Mouse (Mus musculus) embryonic facial prominence, embryonic 12.5 days (tissue): ENCODE data around the gene Ryr3. TPM values are rescaled to one million over a fixed set of nuclear protein-coding genes. Genes with fewer than 3 reads are reported as not detected.

Experiments
- ATAC-seq: fragments of 200-750 bp; cut with Nextera tagmentation; 2 replicates; pipeline ENCODE4 v1.8.0; 2017; ENCODE audit not compliant: insufficient number of reproducible peaks, insufficient read depth, low FRiP score, low TSS enrichment
- H3K27ac ChIP-seq: fragments of 300-500 bp; sonication (generic); 2 replicates; pipeline ENCODE4 v1.5.1; 2016; ENCODE audit warnings: mild to moderate bottlenecking
- H3K27me3 ChIP-seq: fragments of 300-500 bp; sonication (generic); 2 replicates; pipeline ENCODE4 v1.6.1; 2016; ENCODE audit warnings: mild to moderate bottlenecking, moderate library complexity
- H3K36me3 ChIP-seq: fragments of 300-500 bp; sonication (generic); 2 replicates; pipeline ENCODE4 v1.6.1; 2016; ENCODE audit warnings: mild to moderate bottlenecking
- H3K4me1 ChIP-seq: fragments of 300-500 bp; sonication (generic); 2 replicates; pipeline ENCODE4 v1.6.1; 2016
- H3K4me2 ChIP-seq: fragments of 300-500 bp; sonication (generic); replicated peaks from 2 replicates; pipeline ENCODE4 v1.6.1; 2016; ENCODE audit warnings: mild to moderate bottlenecking, moderate library complexity
- H3K4me3 ChIP-seq: fragments of 300-500 bp; sonication (generic); 2 replicates; pipeline ENCODE4 v1.5.1; 2016; ENCODE audit warnings: mild to moderate bottlenecking
- H3K9ac ChIP-seq: fragments of 300-500 bp; sonication (generic); 2 replicates; pipeline ENCODE4 v1.6.1; 2016; ENCODE audit warnings: mild to moderate bottlenecking, moderate library complexity
- H3K9me3 ChIP-seq: fragments of 300-500 bp; sonication (generic); 2 replicates; pipeline ENCODE4 v1.6.1; 2016; ENCODE audit warnings: mild to moderate bottlenecking, moderate library complexity
- WGBS: fragments of 180-500 bp; shearing (Covaris S2); methylation state at CpG from one replicate; pipeline ENCODE4 v1.1.7; 2016; 5-methylcytosine and 5-hydroxymethylcytosine counted together
- polyA plus RNA-seq: library from polyadenylated mRNA; unstranded; fragments of >200 nt; fragmentation: Nextera tagmentation; extraction: Ambion mirVana; gene quantifications from 2 replicates; pipeline ENCODE4 v1.2.1, GENCODE M21; 2016

Ryr3 gene
- polyA plus RNA-seq, 1 experiment from 2014 or later, result 1.0 TPM

DNA sequence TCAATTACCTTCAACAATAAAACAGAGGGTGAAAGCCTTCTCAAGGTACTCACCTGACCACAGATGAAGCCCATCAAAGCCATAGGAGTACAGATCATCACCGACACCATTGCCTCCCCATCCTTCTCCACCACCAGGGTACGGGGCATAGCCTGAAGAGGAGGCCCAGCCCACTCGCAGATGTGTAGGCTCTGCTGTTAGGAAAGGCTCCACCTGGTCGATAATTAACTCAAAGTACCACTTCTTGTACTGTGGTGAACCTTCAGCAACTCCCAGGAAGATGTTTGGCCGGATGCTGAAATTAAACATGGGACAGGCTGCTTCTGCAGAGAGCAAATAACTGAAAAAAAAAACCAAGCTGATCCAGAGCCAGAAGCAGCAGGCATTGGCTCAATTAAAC, 316.1 kb downstream of the Ryr3 start:
- Histone ChIP-seq H3K27ac (no peak overlapping the region), H3K27me3 (no peaks in the 10 kb centered on the region), H3K36me3 (no peaks in the 10 kb centered on the region), H3K4me1 (no peaks in the 10 kb centered on the region), H3K4me3 (no peak overlapping the region), H3K4me2 (no peak overlapping the region), H3K9ac (no peak overlapping the region), H3K9me3 (no peaks in the 10 kb centered on the region)
- no peak for ATAC-seq
- WGBS, result 83% methylated on average over 5 of the region's 5 CpGs

- Histone ChIP-seq H3K9me3 (no peaks in the 10 kb centered on the region), H3K9ac (no peak overlapping the region), H3K4me3 (no peak overlapping the region), H3K36me3 (no peaks in the 10 kb centered on the region), H3K4me2 (no peak overlapping the region), H3K27me3 (no peaks in the 10 kb centered on the region), H3K4me1 (no peaks in the 10 kb centered on the region), H3K27ac (no peak overlapping the region)
- 74% methylated on average over 4 of the region's 4 CpGs for WGBS
- no peak for ATAC-seq
Measured at GRCm38 (mm10) chr2:112884456-112885114, 332.3 kb downstream of the Ryr3 start.

DNA sequence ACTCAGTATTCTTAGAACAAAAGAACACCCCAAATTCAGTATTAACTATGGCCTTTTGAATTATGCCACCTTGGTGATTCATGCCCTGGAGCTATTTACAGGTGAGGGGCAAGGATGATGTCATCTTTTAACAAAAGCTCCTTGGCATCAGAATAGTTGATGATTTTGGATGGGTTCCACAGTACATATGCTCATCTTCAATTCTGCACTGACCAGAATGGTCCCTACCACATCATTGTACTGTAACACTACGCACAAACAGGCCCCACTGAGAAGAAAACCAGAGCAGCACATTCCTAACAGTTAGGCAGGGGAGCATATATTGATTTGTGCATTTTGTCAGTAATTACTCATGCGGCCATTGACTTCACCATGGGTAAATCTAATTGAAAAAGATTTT, 335.1 kb downstream of the Ryr3 start:
- Histone ChIP-seq H3K4me1 (no peaks in the 10 kb centered on the region), H3K4me2 (no peak overlapping the region), H3K9me3 (no peaks in the 10 kb centered on the region), H3K4me3 (no peak overlapping the region), H3K27me3 (no peaks in the 10 kb centered on the region), H3K9ac (no peak overlapping the region), H3K27ac (no peak overlapping the region), H3K36me3 (no peaks in the 10 kb centered on the region)
- 73% methylated on average over 2 of the region's 2 CpGs for WGBS
- ATAC-seq, result no peak

DNA sequence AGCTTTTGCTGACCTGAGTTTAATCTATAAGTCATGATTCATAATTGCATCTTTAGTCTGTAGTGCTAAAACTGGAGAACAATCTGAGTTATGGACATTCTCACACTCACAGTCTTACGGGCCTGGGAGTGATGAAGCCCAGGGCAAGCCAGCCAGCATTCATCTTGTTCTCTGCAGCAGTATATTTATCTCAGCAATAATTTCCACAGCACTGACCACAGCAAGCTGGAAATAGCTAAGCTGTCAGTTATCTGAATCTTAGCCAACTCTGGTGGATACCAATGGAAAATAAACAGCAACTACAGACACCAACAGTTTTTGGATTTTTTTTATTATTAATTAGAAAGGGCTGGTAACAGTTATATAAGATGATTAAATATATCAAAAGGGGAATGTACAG, 335.5 kb downstream of the Ryr3 start:
- Histone ChIP-seq H3K27me3 (no peaks in the 10 kb centered on the region), H3K4me3 (no peak overlapping the region), H3K9ac (no peak overlapping the region), H3K27ac (no peak overlapping the region), H3K4me1 (no peaks in the 10 kb centered on the region), H3K4me2 (no peak overlapping the region), H3K36me3 (no peaks in the 10 kb centered on the region), H3K9me3 (no peaks in the 10 kb centered on the region)
- 85% methylated on average over 1 of the region's 1 CpGs for WGBS
- no peak for ATAC-seq

DNA sequence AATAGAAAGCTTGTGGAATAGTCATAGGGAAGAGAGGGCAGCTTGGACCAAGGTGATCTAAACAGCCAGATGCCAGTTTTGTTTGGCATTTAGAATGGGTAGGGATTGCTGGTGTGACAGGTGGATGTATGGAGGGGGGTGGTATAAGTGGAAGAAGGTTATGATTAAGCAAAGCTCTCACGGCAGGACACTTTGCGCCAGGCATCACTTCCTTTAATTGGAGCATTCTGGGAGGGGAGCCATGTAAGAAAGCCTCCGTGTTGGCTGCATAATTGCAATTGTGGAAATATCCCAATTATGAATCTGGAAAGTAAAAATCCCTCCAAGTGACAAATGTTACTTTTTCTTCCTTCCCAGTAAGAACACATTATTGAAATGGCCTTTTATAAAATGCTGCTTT, 339.5 kb downstream of the Ryr3 start:
- Histone ChIP-seq H3K36me3 (no peaks in the 10 kb centered on the region), H3K27ac (no peak overlapping the region), H3K27me3 (no peaks in the 10 kb centered on the region), H3K4me3 (no peak overlapping the region), H3K4me1 (no peaks in the 10 kb centered on the region), H3K9me3 (no peaks in the 10 kb centered on the region), H3K9ac (no peak overlapping the region), H3K4me2 (no peak overlapping the region)
- 71% methylated on average over 3 of the region's 3 CpGs for whole genome bisulfite sequencing
- no peak for ATAC-seq

DNA sequence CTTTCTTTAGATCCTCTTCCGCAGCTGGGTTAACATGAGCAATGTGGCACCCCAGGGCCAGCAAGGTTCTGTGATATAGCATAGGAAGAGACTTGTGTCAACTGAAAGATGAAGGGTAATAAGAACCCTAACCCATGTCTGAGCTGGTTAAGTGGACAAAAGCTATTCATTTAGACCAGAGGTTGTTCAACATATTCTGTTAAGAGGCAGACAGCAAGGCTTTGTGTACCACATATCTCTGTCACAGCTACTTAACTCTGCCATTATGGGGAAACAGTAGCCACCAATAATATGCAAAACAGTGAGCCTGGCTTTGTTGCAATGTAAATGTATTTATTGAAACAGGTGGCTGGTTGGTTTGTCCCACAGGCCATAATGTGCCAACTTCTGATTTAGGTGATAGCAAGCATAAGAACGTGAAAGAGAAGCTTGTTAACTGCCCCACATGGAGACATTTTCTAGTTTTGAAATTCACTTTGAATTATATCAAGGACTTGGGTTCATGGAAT, 350.8 kb downstream of the Ryr3 start:
- Histone ChIP-seq H3K9ac (no peak overlapping the region), H3K4me2 (no peak overlapping the region), H3K4me3 (no peak overlapping the region), H3K27ac (no peak overlapping the region), H3K4me1 (no peaks in the 10 kb centered on the region), H3K36me3 (no peaks in the 10 kb centered on the region), H3K27me3 (no peaks in the 10 kb centered on the region), H3K9me3 (no peaks in the 10 kb centered on the region)
- WGBS, result 86% methylated on average over 2 of the region's 2 CpGs
- ATAC-seq, result no peak

- Histone ChIP-seq H3K4me3 (no peak overlapping the region), H3K27me3 (no peaks in the 10 kb centered on the region), H3K36me3 (no peaks in the 10 kb centered on the region), H3K4me2 (no peak overlapping the region), H3K9me3 (no peaks in the 10 kb centered on the region), H3K27ac (no peak overlapping the region), H3K4me1 (no peaks in the 10 kb centered on the region), H3K9ac (no peak overlapping the region)
- no peak for ATAC-seq
- 90% methylated on average over 4 of the region's 4 CpGs for WGBS
Measured at GRCm38 (mm10) chr2:112861792-112862191, 355.1 kb downstream of the Ryr3 start.

DNA sequence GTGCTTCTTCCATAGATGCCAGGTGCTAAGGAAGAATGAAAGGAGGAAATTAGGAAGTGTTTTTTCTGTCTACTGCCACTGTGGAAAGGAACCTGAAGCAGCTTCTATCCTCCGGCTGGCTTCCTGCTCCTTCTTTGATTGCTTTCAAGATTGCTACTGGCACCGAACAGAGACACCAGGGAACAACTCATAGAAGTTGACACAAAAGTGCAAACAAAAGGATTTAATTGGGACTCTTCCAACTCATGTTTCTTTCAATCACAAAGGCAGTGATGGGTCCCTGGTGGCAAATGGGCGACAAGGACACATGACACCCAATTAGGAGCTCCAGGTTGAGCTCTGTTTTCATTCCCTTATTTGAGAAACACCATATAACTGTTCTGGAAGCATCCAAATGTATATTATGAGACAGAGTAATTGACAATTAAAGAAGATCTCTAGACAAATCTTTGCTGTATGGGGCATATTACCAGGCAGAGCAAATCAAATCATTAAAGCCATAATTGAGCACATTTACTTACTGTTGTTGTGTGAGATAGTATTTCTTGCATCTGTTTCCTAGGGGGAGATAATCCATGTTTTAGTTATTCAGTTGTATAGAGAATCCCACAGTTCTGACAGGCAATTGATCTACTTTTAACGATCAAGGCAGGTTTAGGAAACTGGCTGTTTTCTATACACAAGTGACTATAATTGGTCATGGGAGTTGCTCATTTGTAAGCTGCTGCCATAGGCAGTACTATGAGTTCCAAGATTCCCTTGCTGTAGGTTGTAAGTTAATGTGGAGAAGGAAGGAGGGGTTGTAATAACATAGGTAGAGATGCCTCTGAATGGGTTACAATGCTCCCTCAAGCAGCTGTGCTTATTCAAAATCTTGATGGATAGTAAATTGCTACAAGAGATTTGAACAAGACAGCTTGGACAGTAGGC, 371.0 kb downstream of the Ryr3 start:
- Histone ChIP-seq H3K9ac (no peak overlapping the region), H3K36me3 (no peaks in the 10 kb centered on the region), H3K27me3 (no peaks in the 10 kb centered on the region), H3K4me2 (no peak overlapping the region), H3K9me3 (no peaks in the 10 kb centered on the region), H3K4me3 (no peak overlapping the region), H3K4me1 (no peaks in the 10 kb centered on the region), H3K27ac (no peak overlapping the region)
- 63% methylated on average over 4 of the region's 4 CpGs for WGBS
- ATAC-seq, result no peak

- Histone ChIP-seq H3K36me3 (no peaks in the 10 kb centered on the region), H3K4me2 (no peak overlapping the region), H3K9me3 (no peaks in the 10 kb centered on the region), H3K27ac (no peak overlapping the region), H3K4me3 (no peak overlapping the region), H3K9ac (no peak overlapping the region), H3K27me3 (no peaks in the 10 kb centered on the region), H3K4me1 (no peaks in the 10 kb centered on the region)
- ATAC-seq, result no peak
- WGBS, result 16% methylated on average over 3 of the region's 3 CpGs
Measured at GRCm38 (mm10) chr2:112842877-112843276, 374.0 kb downstream of the Ryr3 start.

- Histone ChIP-seq H3K4me3 (no peak overlapping the region), H3K4me2 (no peak overlapping the region), H3K27ac (no peak overlapping the region), H3K9me3 (no peaks in the 10 kb centered on the region), H3K4me1 (peaks cover 12% of the 10 kb centered on the region), H3K9ac (no peak overlapping the region), H3K36me3 (no peaks in the 10 kb centered on the region), H3K27me3 (no peaks in the 10 kb centered on the region)
- 30% methylated on average over 4 of the region's 4 CpGs for WGBS
- ATAC-seq, result no peak
Measured at GRCm38 (mm10) chr2:112831423-112832305, 385.2 kb downstream of the Ryr3 start.

GRCm38 (mm10) chr2:112826571-112826970, 390.3 kb downstream of the Ryr3 start:
- H3K4me2 ChIP-seq, result no peak overlapping the region
- no peaks in the 10 kb centered on the region for H3K36me3 ChIP-seq
- H3K9me3 ChIP-seq, result no peaks in the 10 kb centered on the region
- H3K27me3 ChIP-seq, result no peaks in the 10 kb centered on the region
- no peak overlapping the region for H3K4me3 ChIP-seq
- peaks cover 6% of the 10 kb centered on the region for H3K4me1 ChIP-seq
- no peak for ATAC-seq
- H3K27ac ChIP-seq, result no peak overlapping the region
- no peak overlapping the region for H3K9ac ChIP-seq
- 30% methylated on average over 4 of the region's 4 CpGs for WGBS
